Mouse (Mus musculus) heart, adult 2 months (tissue): ENCODE results near the gene Krt26.

ENCODE experiments used
- CTCF ChIP-seq: fragments of 200-600 bp; IDR thresholded peaks from 2 replicates; pipeline ENCODE4 v1.8.1; 2022; ENCODE audit warnings: antibody characterized with exemption, mild to moderate bottlenecking, moderate library complexity
- POLR2A ChIP-seq: fragments of 200-500 bp; IDR thresholded peaks from 2 replicates; pipeline ENCODE4 v1.6.1; 2011; ENCODE audit warnings: mild to moderate bottlenecking, low read depth, low read length, control low read depth; ENCODE audit not compliant: insufficient read depth

- no peak for TF ChIP-seq POLR2A
- peak; percentile 74 for TF ChIP-seq CTCF
Measured at GRCm38 (mm10) chr11:99310882-99311281, 26.9 kb downstream of the Krt26 start.
